Mouse (Mus musculus): ENCODE results near the gene Plcb4.

- TF ChIP-seq CTCF (conservative IDR thresholded peaks at IDR 0.05; ENCODE audit: insufficient read depth, insufficient read length, low read depth, low read length) (no peak), POLR2A (IDR thresholded peaks at IDR 0.05; ENCODE audit: low read depth, low read length) (no peak)
These were observed 18.2 kb downstream of the Plcb4 start for GRCm38 (mm10) chr2:135676978-135677501.
